Mouse (Mus musculus) common myeloid progenitor, adult 5-6 weeks (primary cell): Measurements from ENCODE around the gene Inka1. TPM values are rescaled to one million over a fixed set of nuclear protein-coding genes. Genes with fewer than 3 reads are reported as not detected.

Experiments used
- ATAC-seq: replicated peaks from 2 replicates; pipeline ENCODE4 v1.8.0; 2016; ENCODE audit warnings: low read depth, mild to moderate bottlenecking, moderate TSS enrichment, inconsistent platforms; ENCODE audit not compliant: poor library complexity, severe bottlenecking
- total RNA-seq: library from RNA; stranded (forward); fragments of 200-1000, 187-1606 nt; gene quantifications from 2 replicates; pipeline ENCODE4 v1.2.3, GENCODE M21; 2017

The Inka1 gene
- total RNA-seq, 1 experiment from 2014 or later = 45.8 TPM

DNA sequence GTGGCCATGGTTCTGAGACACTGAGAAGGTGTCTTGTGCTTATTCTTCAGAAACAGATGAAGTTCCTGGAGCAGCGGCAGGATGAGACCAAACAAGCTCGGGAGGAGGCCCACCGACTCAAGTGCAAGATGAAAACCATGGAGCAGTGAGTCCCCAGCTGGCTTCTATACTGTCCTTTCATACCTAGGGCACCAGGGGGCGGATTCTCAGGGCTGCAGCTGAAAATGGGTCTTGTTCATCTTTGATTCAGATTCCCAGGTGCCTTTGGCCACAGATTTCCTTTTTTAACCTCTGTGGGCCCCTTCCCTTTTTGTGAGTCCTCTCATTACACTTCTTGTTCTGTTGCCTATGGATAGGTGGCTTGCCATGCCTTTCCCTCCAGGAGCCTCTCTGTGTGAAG, 24.8 kb downstream of the Inka1 start:
- ATAC-seq = peak; percentile 23; the same call in 1 of the 2 replicates

DNA sequence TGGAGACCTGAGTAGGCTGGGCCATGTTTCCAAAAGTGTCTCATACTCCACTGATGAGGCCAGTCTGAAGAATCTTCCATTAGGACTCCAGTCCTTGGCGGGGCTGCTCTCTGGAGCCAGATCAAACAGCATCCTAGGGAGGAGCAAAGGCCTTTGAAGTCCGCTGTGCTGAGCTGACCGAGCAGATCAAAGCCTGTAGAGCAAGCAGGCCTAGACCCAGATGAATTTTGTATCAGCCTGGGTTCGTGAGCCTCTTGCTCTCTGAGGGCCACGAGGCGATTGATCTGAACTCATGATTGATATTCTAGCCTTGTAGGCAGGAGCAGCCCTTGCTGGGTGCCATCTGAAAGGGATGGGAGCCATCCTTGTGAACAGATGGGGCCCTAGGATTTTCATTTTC, 25.8 kb downstream of the Inka1 start:
- ATAC-seq = no peak

- no peak for ATAC-seq
Observed at GRCm38 (mm10) chr9:107957141-107957540, 28.5 kb downstream of the Inka1 start.

- no peak for ATAC-seq
Observed at GRCm38 (mm10) chr9:107955613-107956289, 29.9 kb downstream of the Inka1 start.

DNA sequence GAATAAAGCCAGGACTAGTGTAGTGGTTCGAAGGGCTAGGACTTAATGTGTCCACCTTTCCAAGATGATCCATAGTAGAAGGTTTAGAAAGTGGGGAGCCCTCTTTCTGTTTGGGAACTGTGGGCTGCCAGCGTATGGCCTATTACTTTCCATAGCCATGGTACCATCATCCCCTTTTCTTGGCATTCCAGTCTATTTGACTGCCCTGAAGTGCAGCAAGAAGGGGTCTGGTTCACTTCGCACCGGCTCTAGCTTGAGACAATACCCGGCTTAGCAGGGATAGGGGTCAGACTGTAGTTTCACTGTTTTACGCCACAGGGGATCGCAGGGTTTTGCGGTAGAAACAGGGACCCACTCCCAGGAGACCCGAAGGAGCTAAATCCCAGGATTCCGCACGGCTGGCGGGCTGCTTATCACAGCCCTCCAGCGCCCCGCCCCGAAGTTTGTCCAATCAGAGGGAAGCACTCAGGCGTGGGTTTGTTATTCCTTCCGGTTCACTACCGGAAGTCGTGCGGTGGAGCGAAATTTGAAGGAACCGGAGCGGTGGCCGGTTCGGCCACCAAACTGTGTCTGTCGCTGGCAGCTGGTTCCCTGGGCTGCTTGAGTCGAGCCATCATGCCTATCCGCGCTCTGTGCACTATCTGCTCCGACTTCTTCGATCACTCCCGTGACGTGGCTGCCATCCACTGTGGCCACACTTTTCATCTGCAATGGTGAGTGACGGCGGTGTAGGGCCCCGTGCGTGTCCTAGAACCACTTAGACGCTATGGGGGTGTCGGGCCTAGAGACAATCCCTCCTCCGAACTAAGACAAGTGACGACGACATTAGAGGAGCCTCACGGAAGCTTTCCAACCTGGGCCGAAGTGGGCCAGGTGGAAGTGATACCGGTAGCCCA, 35.0 kb downstream of the Inka1 start:
- peak; percentile 90 for ATAC-seq

- ATAC-seq = no peak
Observed at GRCm38 (mm10) chr9:107949922-107950235, 35.8 kb downstream of the Inka1 start, which contains the start of gene Traip. Traip (plus strand) TSS chr9:107950136.

DNA sequence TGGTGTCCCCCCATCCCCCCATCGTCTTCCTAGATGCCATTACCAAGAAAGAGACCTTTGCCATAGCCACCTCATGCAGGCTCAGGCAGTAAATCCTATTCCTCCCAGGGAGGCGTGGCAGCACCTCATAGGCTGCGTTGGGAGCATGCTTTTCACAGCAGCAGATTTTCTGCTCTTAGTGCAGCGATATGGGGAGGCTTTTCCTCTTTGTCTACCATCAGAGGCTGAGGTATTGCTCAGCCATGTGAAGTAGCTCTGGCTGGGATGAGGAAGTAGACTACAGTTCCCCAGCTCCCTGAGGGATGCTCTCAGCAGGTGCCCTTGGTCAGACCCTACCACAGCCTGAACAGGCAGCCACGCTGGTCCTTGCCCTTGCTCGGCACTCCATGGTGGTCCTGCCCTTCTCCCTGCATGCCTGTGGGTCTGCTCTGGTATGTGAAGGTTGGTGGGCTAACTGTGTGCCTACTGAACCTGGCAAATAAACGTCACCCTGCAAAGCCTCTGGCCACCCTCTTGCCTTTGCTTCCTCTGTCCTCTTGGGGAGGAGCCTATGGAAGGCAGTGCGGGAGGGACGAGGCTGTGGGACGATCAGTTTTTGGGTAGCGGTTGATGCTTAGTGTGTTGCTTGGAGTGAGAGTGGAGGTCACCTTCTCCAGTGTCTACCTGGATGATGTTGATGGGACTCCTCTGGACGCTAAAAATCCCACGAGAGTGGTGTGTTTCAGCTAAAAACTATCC, 36.3 kb downstream of the Inka1 start:
- ATAC-seq = no peak

GRCm38 (mm10) chr9:107947241-107948194, 38.2 kb downstream of the Inka1 start:
- 0 out of 2 replicates have a peak, but pooled peaks have one; percentile 14 for ATAC-seq

DNA sequence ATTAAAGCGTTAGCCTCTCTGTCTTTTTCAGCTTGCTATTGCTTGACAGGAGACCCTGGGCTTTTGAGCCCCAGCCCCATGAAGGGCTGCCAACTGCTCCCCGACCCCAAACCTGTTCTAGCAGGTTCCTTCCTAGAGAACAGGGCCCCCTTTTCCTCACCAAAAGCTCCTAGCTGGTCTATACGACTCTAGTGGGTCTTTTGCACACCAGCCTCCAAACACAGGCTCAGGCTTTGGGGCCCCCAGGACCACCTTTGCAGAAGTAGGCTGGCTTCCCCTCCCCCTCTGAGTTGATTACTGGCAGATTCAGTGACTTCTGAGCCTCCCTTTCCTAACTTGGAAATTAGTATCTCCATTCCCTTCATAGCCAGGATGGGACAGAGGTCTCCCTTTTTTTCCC, 48.8 kb downstream of the Inka1 start:
- no peak for ATAC-seq

GRCm38 (mm10) chr9:107936215-107936822, 49.4 kb downstream of the Inka1 start:
- ATAC-seq = 0 out of 2 replicates have a peak, but pooled peaks have one; percentile 26

GRCm38 (mm10) chr9:107935790-107936214, 49.9 kb downstream of the Inka1 start:
- peak; percentile 59 for ATAC-seq

- no peak for ATAC-seq
Observed at GRCm38 (mm10) chr9:107935374-107935773, 50.3 kb downstream of the Inka1 start, which contains the start of gene Camkv. Camkv (plus strand) TSS chr9:107935674.

Other genes with a start within 250 kb of the Inka1 start
- 188 and 222 TPM in 2 replicates for gene Rbm5, start 214.9 kb downstream of the Inka1 start, total RNA-seq
- gene Rbm6, start 112.6 kb downstream of the Inka1 start, total RNA-seq = 173 and 180 TPM in 2 replicates
- 11.1 and 16.3 TPM in 2 replicates for gene Mon1a, start 97.7 kb downstream of the Inka1 start, total RNA-seq
- gene Mst1r, start 79.0 kb downstream of the Inka1 start, total RNA-seq = 0.41 TPM in 1 of 2 replicates, not detected in the other
- gene Actl11, start 57.4 kb downstream of the Inka1 start, total RNA-seq = not detected in 2 replicates
- 0.32 TPM in 1 of 2 replicates, not detected in the other for gene Camkv, start 50.2 kb downstream of the Inka1 start, total RNA-seq
- gene Traip, start 35.7 kb downstream of the Inka1 start, total RNA-seq = 12.8 and 23.2 TPM in 2 replicates
- 42.5 and 52.7 TPM in 2 replicates for gene Uba7, start 10.4 kb downstream of the Inka1 start, total RNA-seq
- gene Gm20661, start 2.8 kb downstream of the Inka1 start, total RNA-seq = not detected in 2 replicates
- gene Cdhr4, start 6.6 kb upstream of the Inka1 start, total RNA-seq = 0.18 TPM in 1 of 2 replicates, not detected in the other
- gene Gm20662, start 10.5 kb upstream of the Inka1 start, total RNA-seq = not detected in 2 replicates
- 29.5 and 169 TPM in 2 replicates for gene Ip6k1, start 16.6 kb upstream of the Inka1 start, total RNA-seq
- 10.7 and 13.0 TPM in 2 replicates for gene Gmppb, start 63.4 kb upstream of the Inka1 start, total RNA-seq
- gene Amigo3, start 67.3 kb upstream of the Inka1 start, total RNA-seq = 0.49 and 3.3 TPM in 2 replicates
- gene Mst1, start 94.6 kb upstream of the Inka1 start, total RNA-seq = not detected in 2 replicates
- gene Rnf123, start 97.5 kb upstream of the Inka1 start, total RNA-seq = 25.7 and 26.2 TPM in 2 replicates
- gene Apeh, start 108.7 kb upstream of the Inka1 start, total RNA-seq = 60.8 and 79.3 TPM in 2 replicates
- gene Bsn, start 204.5 kb upstream of the Inka1 start, total RNA-seq = 3.5 and 4.0 TPM in 2 replicates